Comparison of ENCODE assay signal across 32 mouse cellular contexts in genomic region chr13:112135777-112136176, GRCm38 (mm10).
"Had no signal": no experiment of that assay in that cellular context is flagged by ENCODE, and none has a peak within 500 bp of the region (broad histone marks: within the 10 kb centered on the region; RNA-seq: fewer than 3 reads in every experiment).

No protein-coding gene starts in this region.

- H3K27ac ChIP-seq: left cerebral cortex, adult 2 months; limb, embryonic 10.5 days; limb, embryonic 12.5 days; limb, embryonic 13.5 days; limb, embryonic 15.5 days; liver, embryonic 12.5 days; liver, embryonic 13.5 days; liver, embryonic 14.5 days; liver, embryonic 15.5 days; lung, embryonic 15.5 days; macrophage; midbrain, embryonic 10.5 days; midbrain, embryonic 12.5 days; midbrain, embryonic 13.5 days; midbrain, embryonic 15.5 days had no signal

- H3K4me2 ChIP-seq: limb, embryonic 12.5 days; limb, embryonic 13.5 days; limb, embryonic 15.5 days; liver, embryonic 11.5 days; liver, embryonic 12.5 days; liver, embryonic 13.5 days; liver, embryonic 15.5 days; lung, embryonic 14.5 days; lung, embryonic 15.5 days; midbrain, embryonic 11.5 days; midbrain, embryonic 12.5 days; midbrain, embryonic 13.5 days; midbrain, embryonic 15.5 days had no signal

- H3K4me3 ChIP-seq: left cerebral cortex, adult 2 months; limb, embryonic 10.5 days; limb, embryonic 12.5 days; limb, embryonic 13.5 days; limb, embryonic 15.5 days; liver, embryonic 12.5 days; liver, embryonic 13.5 days; liver, embryonic 15.5 days; lung, embryonic 15.5 days; megakaryocyte, embryonic 14.5 days; midbrain, embryonic 10.5 days; midbrain, embryonic 12.5 days; midbrain, embryonic 13.5 days; midbrain, embryonic 15.5 days; myocyte had no signal

- H3K9ac ChIP-seq: limb, embryonic 12.5 days; limb, embryonic 13.5 days; limb, embryonic 15.5 days; liver, embryonic 12.5 days; liver, embryonic 13.5 days; liver, embryonic 14.5 days; liver, embryonic 15.5 days; liver, postnatal 0 days; lung, embryonic 14.5 days; lung, embryonic 15.5 days; midbrain, embryonic 12.5 days; midbrain, embryonic 13.5 days; midbrain, embryonic 15.5 days had no signal

- H3K4me1 ChIP-seq: limb, embryonic 12.5 days; limb, embryonic 13.5 days; limb, embryonic 15.5 days; liver, embryonic 12.5 days; liver, embryonic 13.5 days; megakaryocyte, embryonic 14.5 days; midbrain, embryonic 12.5 days; midbrain, embryonic 15.5 days had no signal

- H3K9me3 ChIP-seq: limb, embryonic 10.5 days; limb, embryonic 12.5 days; limb, embryonic 13.5 days; limb, embryonic 15.5 days; liver, embryonic 12.5 days; liver, embryonic 13.5 days; liver, embryonic 15.5 days; lung, embryonic 15.5 days; midbrain, embryonic 10.5 days; midbrain, embryonic 12.5 days; midbrain, embryonic 13.5 days; midbrain, embryonic 15.5 days had no signal

- H3K36me3 ChIP-seq: limb, embryonic 10.5 days; limb, embryonic 12.5 days; limb, embryonic 13.5 days; limb, embryonic 15.5 days; liver, embryonic 12.5 days; liver, embryonic 13.5 days; liver, embryonic 15.5 days; lung, embryonic 15.5 days; midbrain, embryonic 10.5 days; midbrain, embryonic 12.5 days; midbrain, embryonic 13.5 days; midbrain, embryonic 15.5 days had no signal

- H3K27me3 ChIP-seq: limb, embryonic 15.5 days; lung, embryonic 15.5 days; megakaryocyte, embryonic 14.5 days; midbrain, embryonic 12.5 days; midbrain, embryonic 13.5 days; midbrain, embryonic 15.5 days had no signal

- ATAC-seq: liver, embryonic 12.5 days; liver, postnatal 0 days; lung, postnatal 0 days; midbrain, embryonic 13.5 days; midbrain, embryonic 15.5 days; midbrain, embryonic 16.5 days had no signal

- DNase-seq: left cerebral cortex, postnatal 4 days; liver; liver, embryonic 13.5 days; liver, postnatal 0 days; lung, adult 18-20 months; lung, adult 2 months; lung, embryonic 14.5 days; lung, postnatal 10 days; lung, postnatal 14 days; lung, postnatal 36 days; lung, postnatal 4 days; midbrain, embryonic 14.5 days had no signal
